Mouse (Mus musculus): ENCODE results near the gene Glis3. TPM values are rescaled to one million over a fixed set of nuclear protein-coding genes. Genes with fewer than 3 reads are reported as not detected.

Gene Glis3
- total and polyA plus RNA-seq, 3 experiments: not detected

DNA sequence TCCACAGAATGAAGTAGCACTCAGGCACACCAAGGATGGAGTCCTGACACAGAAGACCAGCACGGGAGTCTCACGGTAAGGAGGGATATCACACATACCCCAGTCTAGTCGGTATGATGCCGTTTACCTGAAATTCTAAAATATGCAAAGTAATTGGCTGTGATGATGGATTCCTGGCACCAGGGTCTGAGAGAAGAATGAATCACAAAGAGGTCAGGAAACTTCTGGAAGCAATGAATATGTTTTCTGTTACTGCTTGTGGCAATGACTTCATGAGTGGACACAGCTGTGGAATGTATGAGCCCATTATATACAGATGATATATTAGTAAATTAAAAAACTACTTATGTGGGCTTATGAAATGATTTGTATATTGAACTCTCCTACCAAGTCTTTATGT is 231.1 kb downstream of the Glis3 start:
- Histone ChIP-seq H3K27me3 (ENCODE audit: control insufficient read depth in 1 of 2, insufficient read depth in 2 of 2, low read length in 2 of 2) (no peaks in the 10 kb centered on the region), H3K27ac (ENCODE audit: control insufficient read depth, low read depth, low read length) (no peak overlapping the region), H3K79me2 (ENCODE audit: control insufficient read depth, insufficient read depth, low read length, poor library complexity) (no peaks in the 10 kb centered on the region), H3K9me3 (replicated peaks; ENCODE audit: insufficient read depth, low read length) (no peaks in the 10 kb centered on the region), H3K4me3 (ENCODE audit: control insufficient read depth in 1 of 2, insufficient read depth in 1 of 2, low read depth in 2 of 2, low read length in 2 of 2) (no peak overlapping the region), H3K9ac (ENCODE audit: control insufficient read depth, low read depth, low read length, poor library complexity, severe bottlenecking) (no peak overlapping the region), H3K4me1 (ENCODE audit: control insufficient read depth in 1 of 2, insufficient read depth in 2 of 2, low read length in 2 of 2) (no peaks in the 10 kb centered on the region), H3K36me3 (ENCODE audit: control insufficient read depth in 1 of 2, insufficient read depth in 2 of 2, low read length in 2 of 2) (no peaks in the 10 kb centered on the region)
- DNase-seq (ENCODE audit: low read depth, low spot score): no peak
- TF ChIP-seq KAT2A (conservative IDR thresholded peaks at IDR 0.05; ENCODE audit: low read depth, low read length): no peak
- TF ChIP-seq UBTF (IDR thresholded peaks at IDR 0.05; ENCODE audit: borderline replicate concordance, insufficient read depth, low read depth, low read length): no peak

- H3K36me3 ChIP-seq (ENCODE audit: control insufficient read depth in 1 of 2, insufficient read depth in 2 of 2, low read length in 2 of 2): no peaks in the 10 kb centered on the region
- TF ChIP-seq ZNF384 (IDR thresholded peaks at IDR 0.05; ENCODE audit: low read depth, low read length): no peak
- no peak for TF ChIP-seq TCF12 (IDR thresholded peaks at IDR 0.05; ENCODE audit: low read depth, low read length)
- no peak for TF ChIP-seq ETS1 (IDR thresholded peaks at IDR 0.05; ENCODE audit: low read depth, low read length)
- no peak for TF ChIP-seq E2F4 (IDR thresholded peaks at IDR 0.05; ENCODE audit: borderline replicate concordance, low read depth, low read length)
- no peak for TF ChIP-seq USF1 (IDR thresholded peaks at IDR 0.05; ENCODE audit: low read depth, low read length)
- no peak for TF ChIP-seq TBP (IDR thresholded peaks at IDR 0.05; ENCODE audit: low read depth, low read length)
- TF ChIP-seq MAX (IDR thresholded peaks at IDR 0.05; ENCODE audit: low read length): no peak
- TF ChIP-seq EP300 (IDR thresholded peaks at IDR 0.05; ENCODE audit: low read depth in 1 of 2, low read length in 2 of 2): no peak
- no peak for TF ChIP-seq RAD21 (IDR thresholded peaks at IDR 0.05; ENCODE audit: low read depth, low read length)
- no peak for TF ChIP-seq SMC3 (IDR thresholded peaks at IDR 0.05; ENCODE audit: low read depth, low read length)
- TF ChIP-seq MYB (IDR thresholded peaks at IDR 0.05; ENCODE audit: low read depth, low read length): no peak
- TF ChIP-seq ZC3H11A (IDR thresholded peaks at IDR 0.05; ENCODE audit: low read depth, low read length): no peak
- TF ChIP-seq MAZ (IDR thresholded peaks at IDR 0.05; ENCODE audit: low read depth, low read length): no peak
- no peak for TF ChIP-seq TAL1 (IDR thresholded peaks at IDR 0.05; ENCODE audit: low read length)
- no peak overlapping the region for H3K4me3 ChIP-seq (ENCODE audit: control insufficient read depth in 1 of 2, insufficient read depth in 1 of 2, low read depth in 2 of 2, low read length in 2 of 2)
- H3K27me3 ChIP-seq (ENCODE audit: control insufficient read depth in 1 of 2, insufficient read depth in 2 of 2, low read length in 2 of 2): no peaks in the 10 kb centered on the region
- no peak for DNase-seq (ENCODE audit: low read depth, low spot score)
- H3K79me2 ChIP-seq (ENCODE audit: control insufficient read depth, insufficient read depth, low read length, poor library complexity): no peaks in the 10 kb centered on the region
- H3K9ac ChIP-seq (ENCODE audit: control insufficient read depth, low read depth, low read length, poor library complexity, severe bottlenecking): no peak overlapping the region
- no peak overlapping the region for H3K27ac ChIP-seq (ENCODE audit: control insufficient read depth, low read depth, low read length)
- H3K9me3 ChIP-seq (replicated peaks; ENCODE audit: insufficient read depth, low read length): no peaks in the 10 kb centered on the region
- H3K4me1 ChIP-seq (ENCODE audit: control insufficient read depth in 1 of 2, insufficient read depth in 2 of 2, low read length in 2 of 2): no peaks in the 10 kb centered on the region
These were observed 237.7 kb downstream of the Glis3 start for GRCm38 (mm10) chr19:28442161-28442560.

Measured in MEL (cell line).